Mouse (Mus musculus) erythroblast, embryonic 14.5 days (primary cell): ENCODE results near the gene Tlr5. TPM values are rescaled to one million over a fixed set of nuclear protein-coding genes. Genes with fewer than 3 reads are reported as not detected.

Experiments used
- H3K27me3 ChIP-seq: 2 replicates; pipeline ENCODE4 v1.6.1; 2012; ENCODE audit warnings: inconsistent platforms; ENCODE audit not compliant: control insufficient read depth
- H3K36me3 ChIP-seq: 2 replicates; pipeline ENCODE4 v1.6.1; 2012; ENCODE audit warnings: mild to moderate bottlenecking, inconsistent platforms; ENCODE audit not compliant: control insufficient read depth
- H3K4me1 ChIP-seq: 2 replicates; pipeline ENCODE4 v1.6.1; 2012; ENCODE audit warnings: inconsistent platforms; ENCODE audit not compliant: control insufficient read depth
- H3K4me3 ChIP-seq: replicated peaks from 2 replicates; pipeline ENCODE3; 2012; ENCODE audit warnings: moderate library complexity, mild to moderate bottlenecking, inconsistent platforms
- H3K9me3 ChIP-seq: 2 replicates; pipeline ENCODE4 v1.6.1; 2012; ENCODE audit warnings: low read length, inconsistent platforms, mixed read lengths; ENCODE audit not compliant: control insufficient read depth
- GATA1 ChIP-seq: IDR thresholded peaks from 2 replicates; pipeline ENCODE4 v1.6.1; 2012; ENCODE audit warnings: low read length, inconsistent platforms, mixed read lengths
- TAL1 ChIP-seq: IDR thresholded peaks from 3 replicates; pipeline ENCODE4 v1.6.1; 2012; ENCODE audit warnings: low read length, inconsistent platforms, mixed read lengths
- polyA plus RNA-seq: library from polyadenylated mRNA; stranded (reverse); fragments of >175 nt; gene quantifications from 2 replicates; pipeline ENCODE4 v1.2.3, GENCODE M21; 2012

Gene Tlr5
- polyA plus RNA-seq, 1 experiment, result not detected

- H3K9me3 ChIP-seq, result no peaks in the 10 kb centered on the region
- H3K27me3 ChIP-seq, result no peaks in the 10 kb centered on the region
- TF ChIP-seq TAL1, result no peak
- no peak for TF ChIP-seq GATA1
- no peaks in the 10 kb centered on the region for H3K4me1 ChIP-seq
- no peak overlapping the region for H3K4me3 ChIP-seq
- no peaks in the 10 kb centered on the region for H3K36me3 ChIP-seq
These were observed 35.8 kb upstream of the Tlr5 start for GRCm38 (mm10) chr1:182918718-182919346.

GRCm38 (mm10) chr1:182922824-182923223 is 31.8 kb upstream of the Tlr5 start:
- Histone ChIP-seq H3K36me3 (no peaks in the 10 kb centered on the region), H3K4me3 (no peak overlapping the region), H3K27me3 (peaks cover under 1% of the 10 kb centered on the region; the same call in 1 of the 2 replicates), H3K9me3 (no peaks in the 10 kb centered on the region), H3K4me1 (no peaks in the 10 kb centered on the region)
- TF ChIP-seq GATA1 (no peak), TAL1 (no peak)

DNA sequence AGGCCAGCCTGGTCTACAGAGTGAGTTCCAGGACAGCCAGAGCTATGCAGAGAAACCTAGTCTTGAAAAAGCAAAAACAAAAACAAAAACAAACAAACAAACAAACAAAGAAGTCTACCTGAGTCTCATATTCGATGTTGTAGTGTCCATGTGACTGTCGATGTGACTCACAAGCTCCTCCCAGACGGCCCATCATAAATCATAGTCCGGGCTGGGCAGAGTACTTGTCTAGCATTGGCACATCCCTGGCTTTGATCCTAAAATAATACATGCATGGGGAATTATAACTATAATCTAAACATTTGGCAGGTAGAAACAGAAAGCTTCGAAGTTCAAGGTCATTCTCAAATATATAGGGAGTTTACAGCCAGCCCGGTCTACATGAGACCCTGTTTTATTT is 28.1 kb upstream of the Tlr5 start:
- Histone ChIP-seq H3K4me1 (no peaks in the 10 kb centered on the region), H3K36me3 (no peaks in the 10 kb centered on the region), H3K9me3 (no peaks in the 10 kb centered on the region), H3K27me3 (peaks cover 6% of the 10 kb centered on the region), H3K4me3 (no peak overlapping the region)
- TF ChIP-seq TAL1, result no peak
- no peak for TF ChIP-seq GATA1

- no peaks in the 10 kb centered on the region for H3K9me3 ChIP-seq
- TF ChIP-seq TAL1 (no peak), GATA1 (no peak)
These were observed 26.4 kb upstream of the Tlr5 start for GRCm38 (mm10) chr1:182927878-182928851.

GRCm38 (mm10) chr1:182935469-182935868 is 19.1 kb upstream of the Tlr5 start:
- Histone ChIP-seq H3K36me3 (no peaks in the 10 kb centered on the region), H3K9me3 (no peaks in the 10 kb centered on the region), H3K4me1 (no peaks in the 10 kb centered on the region), H3K4me3 (no peak overlapping the region), H3K27me3 (no peaks in the 10 kb centered on the region)
- TF ChIP-seq TAL1 (no peak), GATA1 (no peak)

More at GRCm38 (mm10) chr1:182927878-182928851, 26.4 kb upstream of the Tlr5 start:
- peaks cover 6% of the 10 kb centered on the region for H3K27me3 ChIP-seq
- H3K4me1 ChIP-seq, result no peaks in the 10 kb centered on the region
- H3K4me3 ChIP-seq, result no peak overlapping the region
- H3K36me3 ChIP-seq, result no peaks in the 10 kb centered on the region

- no peaks in the 10 kb centered on the region for H3K4me1 ChIP-seq
- no peaks in the 10 kb centered on the region for H3K27me3 ChIP-seq
- no peaks in the 10 kb centered on the region for H3K9me3 ChIP-seq
- TF ChIP-seq TAL1, result no peak
- no peak for TF ChIP-seq GATA1
- H3K4me3 ChIP-seq, result no peak overlapping the region
- H3K36me3 ChIP-seq, result no peaks in the 10 kb centered on the region
These were observed 17.0 kb upstream of the Tlr5 start for GRCm38 (mm10) chr1:182937486-182938120.

GRCm38 (mm10) chr1:182941921-182942320 is 12.7 kb upstream of the Tlr5 start:
- no peak for TF ChIP-seq GATA1
- TF ChIP-seq TAL1, result no peak

GRCm38 (mm10) chr1:182943911-182944310 is 10.7 kb upstream of the Tlr5 start:
- Histone ChIP-seq H3K36me3 (no peaks in the 10 kb centered on the region), H3K4me3 (no peak overlapping the region), H3K27me3 (no peaks in the 10 kb centered on the region), H3K9me3 (no peaks in the 10 kb centered on the region), H3K4me1 (no peaks in the 10 kb centered on the region)
- no peak for TF ChIP-seq TAL1
- no peak for TF ChIP-seq GATA1

More at GRCm38 (mm10) chr1:182941921-182942320, 12.7 kb upstream of the Tlr5 start:
- Histone ChIP-seq H3K36me3 (no peaks in the 10 kb centered on the region), H3K27me3 (no peaks in the 10 kb centered on the region), H3K4me3 (no peak overlapping the region), H3K9me3 (no peaks in the 10 kb centered on the region), H3K4me1 (no peaks in the 10 kb centered on the region)

DNA sequence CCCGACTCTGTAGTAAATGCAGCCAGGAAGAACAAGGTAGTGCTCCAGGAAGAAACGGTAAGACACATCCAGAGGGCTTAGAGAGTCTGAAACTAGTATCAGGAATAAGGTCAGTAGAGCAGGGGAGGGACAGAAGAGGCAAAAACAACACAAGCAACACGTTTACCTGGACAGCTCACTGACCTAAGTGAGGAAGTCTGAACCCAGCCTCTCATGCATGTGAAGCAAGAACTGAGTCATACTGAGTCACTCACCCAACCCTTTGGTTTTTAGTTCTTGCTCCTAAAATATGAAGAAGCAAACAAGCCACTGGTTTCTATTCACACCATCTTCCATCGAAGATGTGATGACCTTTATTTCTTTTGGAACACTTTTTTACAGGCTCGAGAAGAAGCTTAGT is 9.9 kb upstream of the Tlr5 start:
- TF ChIP-seq GATA1 (no peak), TAL1 (no peak)
- Histone ChIP-seq H3K4me3 (no peak overlapping the region), H3K27me3 (no peaks in the 10 kb centered on the region), H3K36me3 (no peaks in the 10 kb centered on the region), H3K9me3 (no peaks in the 10 kb centered on the region), H3K4me1 (no peaks in the 10 kb centered on the region)
